Mouse (Mus musculus) liver, embryonic 16.5 days (tissue): ENCODE measurements around the gene 1110002E22Rik. TPM values are rescaled to one million over a fixed set of nuclear protein-coding genes. Genes with fewer than 3 reads are reported as not detected.

Experiments
- ATAC-seq: fragments of 200-750 bp; cut with Nextera tagmentation; 2 replicates; pipeline ENCODE4 v1.8.0; 2017; ENCODE audit warnings: low read depth, mild to moderate bottlenecking, moderate number of reproducible peaks, moderate library complexity
- H3K27ac ChIP-seq: fragments of 300-500 bp; sonication (generic); 2 replicates; pipeline ENCODE4 v1.5.1; 2014; ENCODE audit warnings: mild to moderate bottlenecking, low read length
- H3K27me3 ChIP-seq: fragments of 300-500 bp; sonication (generic); 2 replicates; pipeline ENCODE4 v1.6.1; 2014; ENCODE audit warnings: low read depth, low read length, mixed read lengths; ENCODE audit not compliant: control insufficient read depth, insufficient read depth
- H3K36me3 ChIP-seq: fragments of 300-500 bp; sonication (generic); 2 replicates; pipeline ENCODE4 v1.6.1; 2014; ENCODE audit warnings: mild to moderate bottlenecking; ENCODE audit not compliant: control insufficient read depth, insufficient read depth
- H3K4me1 ChIP-seq: fragments of 300-500 bp; sonication (generic); 2 replicates; pipeline ENCODE4 v1.6.1; 2014; ENCODE audit warnings: low read depth, low read length, mixed read lengths; ENCODE audit not compliant: control insufficient read depth
- H3K4me2 ChIP-seq: fragments of 300-500 bp; sonication (generic); 2 replicates; pipeline ENCODE4 v1.6.1; 2014; ENCODE audit warnings: low read depth, low read length, mixed read lengths
- H3K4me3 ChIP-seq: fragments of 300-500 bp; sonication (generic); 2 replicates; pipeline ENCODE4 v1.5.1; 2014; ENCODE audit warnings: low read depth, mild to moderate bottlenecking, low read length
- H3K9ac ChIP-seq: fragments of 300-500 bp; sonication (generic); 2 replicates; pipeline ENCODE4 v1.6.1; 2014; ENCODE audit warnings: low read depth, low read length
- H3K9me3 ChIP-seq: fragments of 300-500 bp; sonication (generic); replicated peaks from 2 replicates; pipeline ENCODE4 v1.6.1; 2016; ENCODE audit warnings: low read length; ENCODE audit not compliant: control insufficient read depth
- WGBS: fragments of 180-500 bp; shearing (Covaris S2); extraction: QIAGEN DNeasy Blood & Tissue Kit; methylation state at CpG from one replicate; pipeline ENCODE4 v1.1.7; 2014; ENCODE audit not compliant: insufficient replicate concordance; 5-methylcytosine and 5-hydroxymethylcytosine counted together
- polyA plus RNA-seq: library from polyadenylated mRNA; unstranded; fragments of >200 nt; fragmentation: Nextera tagmentation; extraction: Ambion mirVana; gene quantifications from 2 replicates; pipeline ENCODE4 v1.2.1, GENCODE M21; 2015

1110002E22Rik gene
- polyA plus RNA-seq, 1 experiment from 2014 or later = 0.30 TPM

GRCm38 (mm10) chr3:138110910-138111782, 46.3 kb downstream of the 1110002E22Rik start:
- Histone ChIP-seq H3K4me3 (no peak overlapping the region), H3K27ac (no peak overlapping the region), H3K9me3 (no peaks in the 10 kb centered on the region), H3K9ac (no peak overlapping the region), H3K4me2 (no peak overlapping the region), H3K4me1 (no peaks in the 10 kb centered on the region), H3K36me3 (no peaks in the 10 kb centered on the region; the same call in 1 of the 2 replicates), H3K27me3 (no peaks in the 10 kb centered on the region)
- no peak for ATAC-seq
- 68% methylated on average over 19 of the region's 19 CpGs for WGBS

GRCm38 (mm10) chr3:138114106-138114505, 49.3 kb downstream of the 1110002E22Rik start:
- ATAC-seq = no peak
- H3K9me3 ChIP-seq = no peaks in the 10 kb centered on the region
- 72% methylated on average over 17 of the region's 17 CpGs for WGBS

GRCm38 (mm10) chr3:138116871-138117270, 52.0 kb downstream of the 1110002E22Rik start:
- ATAC-seq = no peak
- 78% methylated on average over 4 of the region's 4 CpGs for WGBS
- H3K36me3 ChIP-seq = no peaks in the 10 kb centered on the region

More at GRCm38 (mm10) chr3:138114106-138114505, 49.3 kb downstream of the 1110002E22Rik start:
- Histone ChIP-seq H3K9ac (no peak overlapping the region), H3K27ac (no peak overlapping the region), H3K4me2 (no peak overlapping the region), H3K36me3 (no peaks in the 10 kb centered on the region; the same call in 1 of the 2 replicates), H3K4me1 (no peaks in the 10 kb centered on the region), H3K27me3 (no peaks in the 10 kb centered on the region), H3K4me3 (no peak overlapping the region)

GRCm38 (mm10) chr3:138118392-138118791, 53.5 kb downstream of the 1110002E22Rik start:
- H3K27ac ChIP-seq = no peak overlapping the region
- WGBS = 36% methylated on average over 6 of the region's 6 CpGs
- no peak overlapping the region for H3K4me2 ChIP-seq
- H3K4me1 ChIP-seq = no peaks in the 10 kb centered on the region
- H3K9me3 ChIP-seq = no peaks in the 10 kb centered on the region
- H3K4me3 ChIP-seq = no peak overlapping the region
- no peak overlapping the region for H3K9ac ChIP-seq
- no peak for ATAC-seq
- H3K36me3 ChIP-seq = no peaks in the 10 kb centered on the region
- no peaks in the 10 kb centered on the region for H3K27me3 ChIP-seq

More at GRCm38 (mm10) chr3:138116871-138117270, 52.0 kb downstream of the 1110002E22Rik start:
- Histone ChIP-seq H3K9me3 (no peaks in the 10 kb centered on the region), H3K9ac (no peak overlapping the region), H3K4me1 (no peaks in the 10 kb centered on the region), H3K27ac (no peak overlapping the region), H3K27me3 (no peaks in the 10 kb centered on the region), H3K4me2 (no peak overlapping the region), H3K4me3 (no peak overlapping the region)

GRCm38 (mm10) chr3:138118831-138119230, 54.0 kb downstream of the 1110002E22Rik start:
- 58% methylated on average over 14 of the region's 14 CpGs for WGBS
- no peaks in the 10 kb centered on the region for H3K9me3 ChIP-seq
- H3K9ac ChIP-seq = no peak overlapping the region
- no peak overlapping the region for H3K27ac ChIP-seq
- H3K36me3 ChIP-seq = no peaks in the 10 kb centered on the region; the same call in 1 of the 2 replicates
- no peak overlapping the region for H3K4me2 ChIP-seq
- ATAC-seq = no peak
- H3K4me3 ChIP-seq = no peak overlapping the region
- H3K4me1 ChIP-seq = no peaks in the 10 kb centered on the region
- no peaks in the 10 kb centered on the region for H3K27me3 ChIP-seq

GRCm38 (mm10) chr3:138119444-138120105, 54.7 kb downstream of the 1110002E22Rik start:
- H3K4me3 ChIP-seq = no peak overlapping the region
- no peaks in the 10 kb centered on the region for H3K4me1 ChIP-seq
- H3K9ac ChIP-seq = no peak overlapping the region
- no peak for ATAC-seq
- no peaks in the 10 kb centered on the region for H3K27me3 ChIP-seq
- 76% methylated on average over 16 of the region's 16 CpGs for WGBS
- no peaks in the 10 kb centered on the region; the same call in 1 of the 2 replicates for H3K36me3 ChIP-seq
- no peaks in the 10 kb centered on the region for H3K9me3 ChIP-seq
- H3K4me2 ChIP-seq = no peak overlapping the region
- H3K27ac ChIP-seq = no peak overlapping the region

GRCm38 (mm10) chr3:138121461-138121860, 56.6 kb downstream of the 1110002E22Rik start:
- 65% methylated on average over 2 of the region's 2 CpGs for WGBS
- Histone ChIP-seq H3K9ac (no peak overlapping the region), H3K4me2 (no peak overlapping the region), H3K4me3 (no peak overlapping the region), H3K36me3 (no peaks in the 10 kb centered on the region; the same call in 1 of the 2 replicates), H3K4me1 (no peaks in the 10 kb centered on the region), H3K27ac (no peak overlapping the region), H3K9me3 (no peaks in the 10 kb centered on the region), H3K27me3 (no peaks in the 10 kb centered on the region)
- no peak for ATAC-seq

GRCm38 (mm10) chr3:138123842-138124241, 59.0 kb downstream of the 1110002E22Rik start:
- Histone ChIP-seq H3K27ac (no peak overlapping the region), H3K36me3 (no peaks in the 10 kb centered on the region; the same call in 1 of the 2 replicates), H3K9ac (no peak overlapping the region), H3K4me3 (no peak overlapping the region), H3K4me1 (no peaks in the 10 kb centered on the region; the same call in 1 of the 2 replicates), H3K9me3 (no peaks in the 10 kb centered on the region), H3K27me3 (no peaks in the 10 kb centered on the region), H3K4me2 (no peak overlapping the region)
- ATAC-seq = no peak
- WGBS = 77% methylated on average over 10 of the region's 10 CpGs

- Histone ChIP-seq H3K36me3 (no peaks in the 10 kb centered on the region), H3K27me3 (no peaks in the 10 kb centered on the region), H3K9ac (no peak overlapping the region), H3K9me3 (no peaks in the 10 kb centered on the region), H3K27ac (no peak overlapping the region), H3K4me1 (no peaks in the 10 kb centered on the region; the same call in 1 of the 2 replicates), H3K4me2 (peak overlapping the region; percentile 29), H3K4me3 (peak overlapping the region; percentile 25)
- ATAC-seq = no peak
- WGBS = 57% methylated on average over 6 of the region's 6 CpGs
These were observed 64.3 kb downstream of the 1110002E22Rik start for GRCm38 (mm10) chr3:138129110-138129509.
